Mouse (Mus musculus) midbrain, embryonic 11.5 days (tissue): ENCODE measurements around the gene Cdkl4. TPM values are rescaled to one million over a fixed set of nuclear protein-coding genes. Genes with fewer than 3 reads are reported as not detected.

Source experiments
- ATAC-seq: fragments of 200-750 bp; cut with Nextera tagmentation; 2 replicates; pipeline ENCODE4 v1.8.0; 2017; ENCODE audit warnings: moderate TSS enrichment, moderate library complexity; ENCODE audit not compliant: low FRiP score
- DNase-seq: peaks from one replicate; pipeline ENCODE4 v3.0.0; 2015; ENCODE audit warnings: low spot score; ENCODE audit errors: missing footprints
- H3K27ac ChIP-seq: fragments of 300-500 bp; sonication (generic); 2 replicates; pipeline ENCODE4 v1.5.1; 2014; ENCODE audit warnings: low read depth, low read length
- H3K27me3 ChIP-seq: fragments of 300-500 bp; sonication (generic); 2 replicates; pipeline ENCODE4 v1.6.1; 2014; ENCODE audit warnings: mild to moderate bottlenecking, low read length, moderate library complexity, mixed read lengths; ENCODE audit not compliant: control insufficient read depth, insufficient read depth
- H3K36me3 ChIP-seq: fragments of 300-500 bp; sonication (generic); 2 replicates; pipeline ENCODE4 v1.6.1; 2014; ENCODE audit warnings: mild to moderate bottlenecking, low read length, moderate library complexity, mixed read lengths; ENCODE audit not compliant: control insufficient read depth, insufficient read depth
- H3K4me1 ChIP-seq: fragments of 300-500 bp; sonication (generic); 2 replicates; pipeline ENCODE4 v1.6.1; 2014; ENCODE audit warnings: low read length; ENCODE audit not compliant: control insufficient read depth, insufficient read depth
- H3K4me2 ChIP-seq: fragments of 300-500 bp; sonication (generic); 2 replicates; pipeline ENCODE4 v1.6.1; 2014; ENCODE audit warnings: mild to moderate bottlenecking, moderate library complexity
- H3K4me3 ChIP-seq: fragments of 300-500 bp; sonication (generic); 2 replicates; pipeline ENCODE4 v1.5.1; 2014; ENCODE audit warnings: low read depth, low read length
- H3K9ac ChIP-seq: fragments of 300-500 bp; sonication (generic); 2 replicates; pipeline ENCODE4 v1.6.1; 2014; ENCODE audit warnings: low read length
- H3K9me3 ChIP-seq: fragments of 300-500 bp; sonication (generic); 2 replicates; pipeline ENCODE4 v1.6.1; 2016; ENCODE audit warnings: low read length; ENCODE audit not compliant: control insufficient read depth
- WGBS: fragments of 180-500 bp; shearing (Covaris S2); extraction: QIAGEN DNeasy Blood & Tissue Kit; methylation state at CpG from one replicate; pipeline ENCODE4 v1.1.7; 2014; 5-methylcytosine and 5-hydroxymethylcytosine counted together
- polyA plus RNA-seq: library from polyadenylated mRNA; unstranded; fragments of >200 nt; fragmentation: Nextera tagmentation; extraction: Ambion mirVana; gene quantifications from 2 replicates; pipeline ENCODE4 v1.2.1, GENCODE M21; 2014

Gene Cdkl4
- 1.4 and 2.0 TPM in 2 replicates for polyA plus RNA-seq

GRCm38 (mm10) chr17:80577639-80578038 is at the start of gene Cdkl4:
TSS of gene Cdkl4 (minus strand) at chr17:80577813.
- 74% methylated on average over 15 of the region's 15 CpGs for WGBS
- Histone ChIP-seq H3K27me3 (no peaks in the 10 kb centered on the region), H3K4me1 (peaks cover 6% of the 10 kb centered on the region; the same call in 1 of the 2 replicates), H3K9ac (peak within 1 kb of the TSS; percentile 52), H3K4me2 (peak within 1 kb of the TSS; percentile 62), H3K4me3 (peak within 1 kb of the TSS; percentile 38), H3K27ac (no peak within 1 kb of the TSS), H3K36me3 (0 out of 2 replicates have a peak, but pooled peaks cover 2% of the 10 kb centered on the region), H3K9me3 (no peaks in the 10 kb centered on the region)
- ATAC-seq, result peak; percentile 51
- DNase-seq, result no peak

- Histone ChIP-seq H3K9me3 (no peaks in the 10 kb centered on the region), H3K4me2 (no peak overlapping the region), H3K27ac (no peak overlapping the region), H3K36me3 (no peaks in the 10 kb centered on the region), H3K27me3 (no peaks in the 10 kb centered on the region), H3K4me1 (no peaks in the 10 kb centered on the region), H3K4me3 (no peak overlapping the region), H3K9ac (no peak overlapping the region)
- no peak for DNase-seq
- ATAC-seq, result no peak
Observed at GRCm38 (mm10) chr17:80624979-80625378, 47.4 kb upstream of the Cdkl4 start.

DNA sequence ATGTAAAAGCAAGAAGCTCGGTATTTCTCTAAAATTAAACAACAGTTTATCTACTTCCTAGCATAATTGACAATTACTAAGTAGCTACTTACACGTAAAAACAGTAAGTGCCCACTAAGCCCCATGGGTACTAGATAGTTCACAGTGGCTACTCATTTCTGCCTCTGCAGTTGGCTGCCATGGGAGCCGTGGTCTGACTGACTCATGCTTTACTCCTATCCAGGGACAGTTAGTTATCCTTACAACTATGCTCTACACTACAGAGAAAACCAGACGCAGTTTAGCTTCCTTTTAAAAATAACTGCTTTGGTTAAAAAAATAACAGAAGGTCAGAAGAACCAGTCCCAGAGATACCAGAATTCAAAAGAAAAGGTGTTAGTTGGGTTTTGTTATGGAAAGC is 44.1 kb upstream of the Cdkl4 start:
- H3K9me3 ChIP-seq, result no peaks in the 10 kb centered on the region
- H3K27me3 ChIP-seq, result no peaks in the 10 kb centered on the region
- no peak overlapping the region for H3K9ac ChIP-seq
- ATAC-seq (no peak), DNase-seq (no peak)
- WGBS, result 89% methylated on average over 4 of the region's 4 CpGs
- H3K27ac ChIP-seq, result no peak overlapping the region
- H3K4me2 ChIP-seq, result no peak overlapping the region
- no peaks in the 10 kb centered on the region for H3K36me3 ChIP-seq
- H3K4me1 ChIP-seq, result no peaks in the 10 kb centered on the region
- H3K4me3 ChIP-seq, result no peak overlapping the region

- H3K9ac ChIP-seq, result no peak overlapping the region
- H3K4me1 ChIP-seq, result no peaks in the 10 kb centered on the region
- H3K9me3 ChIP-seq, result no peaks in the 10 kb centered on the region
- H3K4me3 ChIP-seq, result no peak overlapping the region
- 81% methylated on average over 5 of the region's 5 CpGs for WGBS
- H3K27me3 ChIP-seq, result no peaks in the 10 kb centered on the region
- DNase-seq (peak; percentile 94), ATAC-seq (peak; percentile 74; the same call in 1 of the 2 replicates)
- H3K36me3 ChIP-seq, result no peaks in the 10 kb centered on the region
- H3K4me2 ChIP-seq, result no peak overlapping the region
- no peak overlapping the region for H3K27ac ChIP-seq
Observed at GRCm38 (mm10) chr17:80620786-80621423, 43.3 kb upstream of the Cdkl4 start.

- no peaks in the 10 kb centered on the region for H3K27me3 ChIP-seq
- ATAC-seq (no peak), DNase-seq (no peak)
- no peaks in the 10 kb centered on the region for H3K9me3 ChIP-seq
- H3K4me1 ChIP-seq, result no peaks in the 10 kb centered on the region
- no peak overlapping the region for H3K27ac ChIP-seq
- no peak overlapping the region for H3K9ac ChIP-seq
- H3K4me2 ChIP-seq, result no peak overlapping the region
- H3K36me3 ChIP-seq, result peaks cover 2% of the 10 kb centered on the region; the same call in 1 of the 2 replicates
- no peak overlapping the region for H3K4me3 ChIP-seq
- WGBS, result 87% methylated on average over 13 of the region's 13 CpGs
Observed at GRCm38 (mm10) chr17:80619556-80619955, 41.9 kb upstream of the Cdkl4 start.

- H3K4me1 ChIP-seq, result no peaks in the 10 kb centered on the region
- no peaks in the 10 kb centered on the region for H3K9me3 ChIP-seq
- no peaks in the 10 kb centered on the region for H3K27me3 ChIP-seq
- H3K9ac ChIP-seq, result no peak overlapping the region
- no peak overlapping the region for H3K4me3 ChIP-seq
- DNase-seq (no peak), ATAC-seq (no peak)
- no peak overlapping the region for H3K27ac ChIP-seq
- peaks cover 2% of the 10 kb centered on the region; the same call in 1 of the 2 replicates for H3K36me3 ChIP-seq
- WGBS, result 78% methylated on average over 5 of the region's 5 CpGs
- H3K4me2 ChIP-seq, result no peak overlapping the region
Observed at GRCm38 (mm10) chr17:80618890-80619289, 41.3 kb upstream of the Cdkl4 start.

DNA sequence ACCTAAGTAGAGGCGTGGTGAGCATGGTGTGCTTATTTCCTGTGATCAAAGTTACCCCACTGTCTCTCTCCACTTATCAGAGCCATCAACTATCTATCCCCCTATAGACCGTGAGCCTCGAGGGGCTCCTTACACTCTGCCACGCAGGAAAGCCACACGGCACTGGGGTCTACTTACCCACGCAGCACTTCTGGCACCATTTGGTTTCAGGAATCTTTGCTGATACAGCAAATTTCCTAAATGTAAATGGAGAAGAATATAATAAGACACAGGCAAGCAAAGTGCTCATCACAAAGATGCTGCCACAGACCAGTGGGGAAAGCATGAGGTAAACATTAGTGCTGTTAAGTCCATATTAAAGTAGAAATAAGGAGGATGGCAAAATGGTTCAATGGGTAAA is 26.2 kb upstream of the Cdkl4 start:
- peaks cover 23% of the 10 kb centered on the region for H3K36me3 ChIP-seq
- H3K9ac ChIP-seq, result no peak overlapping the region
- H3K9me3 ChIP-seq, result no peaks in the 10 kb centered on the region
- H3K27me3 ChIP-seq, result no peaks in the 10 kb centered on the region
- no peak overlapping the region for H3K27ac ChIP-seq
- no peak overlapping the region for H3K4me3 ChIP-seq
- DNase-seq (no peak), ATAC-seq (no peak)
- H3K4me2 ChIP-seq, result no peak overlapping the region
- 95% methylated on average over 6 of the region's 6 CpGs for WGBS
- H3K4me1 ChIP-seq, result no peaks in the 10 kb centered on the region

- H3K27me3 ChIP-seq, result no peaks in the 10 kb centered on the region
- no peak overlapping the region for H3K4me3 ChIP-seq
- ATAC-seq (no peak), DNase-seq (no peak)
- 91% methylated on average over 19 of the region's 19 CpGs for WGBS
- H3K27ac ChIP-seq, result no peak overlapping the region
- no peak overlapping the region for H3K9ac ChIP-seq
- no peak overlapping the region for H3K4me2 ChIP-seq
- H3K36me3 ChIP-seq, result peaks cover 18% of the 10 kb centered on the region
- no peaks in the 10 kb centered on the region for H3K4me1 ChIP-seq
- no peaks in the 10 kb centered on the region for H3K9me3 ChIP-seq
Observed at GRCm38 (mm10) chr17:80603079-80603625, 25.5 kb upstream of the Cdkl4 start.

GRCm38 (mm10) chr17:80601371-80601770 is 23.8 kb upstream of the Cdkl4 start:
- Histone ChIP-seq H3K4me2 (no peak overlapping the region), H3K4me1 (no peaks in the 10 kb centered on the region), H3K27me3 (no peaks in the 10 kb centered on the region), H3K9ac (no peak overlapping the region), H3K27ac (no peak overlapping the region), H3K9me3 (no peaks in the 10 kb centered on the region), H3K4me3 (no peak overlapping the region), H3K36me3 (peaks cover 25% of the 10 kb centered on the region)
- WGBS, result 58% methylated on average over 13 of the region's 13 CpGs
- ATAC-seq (peak; percentile 61; the same call in 1 of the 2 replicates), DNase-seq (peak; percentile 91)
